Mouse (Mus musculus) embryonic fibroblast, embryonic 13.5 days (primary cell): ENCODE measurements around the gene Cog5.

Experiments
- CTCF ChIP-seq: IDR thresholded peaks from 2 replicates; pipeline ENCODE4 v1.5.1; 2011; ENCODE audit warnings: mild to moderate bottlenecking, control low read depth, low read length, moderate library complexity, borderline replicate concordance; ENCODE audit not compliant: insufficient read depth
- POLR2A ChIP-seq: IDR thresholded peaks from 2 replicates; pipeline ENCODE4 v1.6.1; 2011; ENCODE audit warnings: low read depth, mild to moderate bottlenecking, control low read depth, low read length, moderate library complexity

DNA sequence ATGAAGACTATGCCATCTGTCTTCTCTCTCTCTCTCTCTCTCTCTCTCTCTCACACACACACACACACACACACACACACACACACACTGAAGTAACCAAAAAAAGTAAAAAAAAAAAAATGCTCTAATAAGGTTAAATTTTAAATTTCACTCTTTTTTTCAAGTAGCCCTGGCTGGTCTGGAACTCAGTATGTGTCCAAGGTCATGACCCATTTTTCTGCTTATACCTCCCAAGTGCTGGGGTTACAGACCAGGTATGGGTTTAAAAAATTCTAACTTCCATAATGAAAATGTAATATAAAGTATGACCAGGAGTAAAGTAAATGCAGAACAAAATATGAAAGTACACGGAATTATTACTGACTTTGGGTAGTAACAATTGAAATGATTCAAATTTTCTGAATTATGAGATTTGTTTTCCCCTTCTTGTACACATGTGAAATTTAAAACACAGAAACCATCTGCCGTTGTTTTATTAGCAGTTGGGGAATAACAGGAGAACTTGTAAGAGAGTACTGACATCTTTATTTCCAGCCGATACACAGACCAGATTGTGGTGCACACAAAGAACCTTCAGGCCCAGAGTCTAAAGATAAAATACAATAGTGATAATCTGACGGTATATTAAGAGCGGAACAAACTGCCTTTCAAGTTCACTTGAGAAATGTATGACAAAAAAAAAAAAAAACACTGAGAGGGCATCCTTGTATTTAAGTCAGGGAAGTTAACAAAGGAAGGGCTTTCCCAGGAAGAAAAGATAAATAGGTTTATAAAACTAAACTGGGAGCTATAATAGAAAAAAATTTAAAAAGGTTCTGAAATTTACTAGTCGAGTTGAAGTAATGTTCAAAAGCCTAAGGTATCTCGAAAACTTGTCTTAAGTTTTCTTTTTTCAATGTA, 293.7 kb downstream of the Cog5 start:
- TF ChIP-seq CTCF (no peak), POLR2A (no peak)
